Comparison of ENCODE assay signal across 8 mouse cellular contexts in genomic region chr13:101909026-101909425, GRCm38 (mm10).
DNase-seq lines count a peak whose midpoint lies in the region; ATAC-seq and TF ChIP-seq lines count a peak whose summit lies in the region.

No protein-coding gene starts in this region.

- no peaks in the 10 kb centered on the region for H3K27me3 ChIP-seq in C2C12 (ENCODE audit: control insufficient read depth, insufficient read depth, insufficient read length)
- H3K27me3 ChIP-seq in hindbrain, embryonic 13.5 days: no peaks in the 10 kb centered on the region

- H3K9me3 ChIP-seq in hindbrain, embryonic 13.5 days: no peaks in the 10 kb centered on the region

- no peak overlapping the region for H3K4me2 ChIP-seq in hindbrain, embryonic 13.5 days

- H3K4me3 ChIP-seq in C2C12 (ENCODE audit: insufficient read depth, poor library complexity, severe bottlenecking): no peak overlapping the region
- H3K4me3 ChIP-seq in hindbrain, embryonic 13.5 days: no peak overlapping the region

- H3K9ac ChIP-seq in hindbrain, embryonic 13.5 days: no peak overlapping the region

- ATAC-seq in hindbrain, embryonic 13.5 days (ENCODE audit: low FRiP score): no peak

- DNase-seq in gastrocnemius, postnatal 25 days: peak; percentile 31
- no peak for DNase-seq in gastrocnemius, adult 8-10 months (ENCODE audit: low spot score in 2 of 2)
- peak; percentile 52 to 68 for DNase-seq in heart, adult 9 months (ENCODE audit: low spot score in 2 of 2)
- peak; percentile 38 to 45 for DNase-seq in left cerebral cortex, postnatal 36 days (ENCODE audit: low spot score in 2 of 2)
- DNase-seq in urinary bladder, postnatal 4 days (ENCODE audit: low spot score in 2 of 2): no peak
- no peak for DNase-seq in embryo, embryonic 11 days

- no peaks in the 10 kb centered on the region for H3K79me2 ChIP-seq in C2C12 (ENCODE audit: control insufficient read depth, insufficient read depth)

- H3K79me3 ChIP-seq in C2C12 (ENCODE audit: low read depth): no peaks in the 10 kb centered on the region

- intact Hi-C loops in left cerebral cortex, postnatal 36 days (cut with DNase I): loop anchor here (5.0 to 10.0 kb wide), 2 partner anchors 142 to 426 kb away; partner anchors contain the start of gene Pik3r1

- H3K36me3 ChIP-seq in C2C12 (ENCODE audit: control insufficient read depth, insufficient read depth): no peaks in the 10 kb centered on the region
- no peaks in the 10 kb centered on the region for H3K36me3 ChIP-seq in hindbrain, embryonic 13.5 days

- 76% methylated on average over 5 of the region's 5 CpGs for WGBS in hindbrain, embryonic 13.5 days

- H3ac ChIP-seq in C2C12 (ENCODE audit: control insufficient read depth, insufficient read length, low read depth): no peak overlapping the region

- H3K4me1 ChIP-seq in hindbrain, embryonic 13.5 days (replicated peaks): peaks cover 3% of the 10 kb centered on the region; the same call in 1 of the 2 replicates

- no peak for TF ChIP-seq CTCF in C2C12 (IDR thresholded peaks at IDR 0.05; ENCODE audit: control insufficient read depth, insufficient read depth, insufficient read length)

- no peak overlapping the region for H3K27ac ChIP-seq in hindbrain, embryonic 13.5 days

TF ChIP-seq in C2C12, 6 proteins besides CTCF, POLR2A, EP300 and RAD21:
- TF ChIP-seq CEBPB (IDR thresholded peaks at IDR 0.05; ENCODE audit: low read depth) (no peak), FOSL1 (IDR thresholded peaks at IDR 0.05; ENCODE audit: insufficient read depth, low read length, poor library complexity, severe bottlenecking) (no peak), USF1 (IDR thresholded peaks at IDR 0.05; ENCODE audit: low read depth) (peak; percentile 66)

Comparison
In these comparisons a context has a peak if more than half of its experiments do, and no peak if none do; other contexts are left out.
1. DNase-seq: peak in gastrocnemius, postnatal 25 days (single experiment), heart, adult 9 months (2 of 2) and left cerebral cortex, postnatal 36 days (2 of 2); none in gastrocnemius, adult 8-10 months (0 of 2), urinary bladder, postnatal 4 days (0 of 2) and embryo, embryonic 11 days (single experiment).